Mouse (Mus musculus) midbrain, embryonic 16.5 days (tissue): ENCODE data around the gene Astn2. TPM values are rescaled to one million over a fixed set of nuclear protein-coding genes. Genes with fewer than 3 reads are reported as not detected.

Source experiments
- ATAC-seq: fragments of 200-750 bp; cut with Nextera tagmentation; 2 replicates; pipeline ENCODE4 v1.8.0; 2017; ENCODE audit warnings: moderate TSS enrichment
- H3K27ac ChIP-seq: fragments of 300-500 bp; sonication (generic); 2 replicates; pipeline ENCODE4 v1.5.1; 2014; ENCODE audit warnings: mild to moderate bottlenecking, low read length, mixed read lengths
- H3K27me3 ChIP-seq: fragments of 300-500 bp; sonication (generic); 2 replicates; pipeline ENCODE4 v1.6.1; 2014; ENCODE audit warnings: low read depth, low read length, mixed read lengths; ENCODE audit not compliant: control insufficient read depth, insufficient read depth
- H3K36me3 ChIP-seq: fragments of 300-500 bp; sonication (generic); 2 replicates; pipeline ENCODE4 v1.6.1; 2014; ENCODE audit warnings: mild to moderate bottlenecking, low read length, moderate library complexity, mixed read lengths; ENCODE audit not compliant: control insufficient read depth, insufficient read depth
- H3K4me1 ChIP-seq: fragments of 300-500 bp; sonication (generic); 2 replicates; pipeline ENCODE4 v1.6.1; 2014; ENCODE audit warnings: mild to moderate bottlenecking, low read length, mixed read lengths; ENCODE audit not compliant: control insufficient read depth, insufficient read depth
- H3K4me2 ChIP-seq: fragments of 300-500 bp; sonication (generic); 2 replicates; pipeline ENCODE4 v1.6.1; 2014; ENCODE audit warnings: mild to moderate bottlenecking, low read length, mixed read lengths
- H3K4me3 ChIP-seq: fragments of 300-500 bp; sonication (generic); 2 replicates; pipeline ENCODE4 v1.5.1; 2014; ENCODE audit warnings: low read depth, mild to moderate bottlenecking, low read length, moderate library complexity, mixed read lengths
- H3K9ac ChIP-seq: fragments of 300-500 bp; sonication (generic); 2 replicates; pipeline ENCODE4 v1.6.1; 2014; ENCODE audit warnings: low read depth, low read length, mixed read lengths
- H3K9me3 ChIP-seq: fragments of 300-500 bp; sonication (generic); replicated peaks from 2 replicates; pipeline ENCODE4 v1.6.1; 2014; ENCODE audit warnings: mild to moderate bottlenecking, low read length, mixed read lengths; ENCODE audit not compliant: control insufficient read depth, poor library complexity, severe bottlenecking
- WGBS: fragments of 180-500 bp; shearing (Covaris S2); extraction: QIAGEN DNeasy Blood & Tissue Kit; methylation state at CpG from one replicate; pipeline ENCODE4 v1.1.7; 2014; 5-methylcytosine and 5-hydroxymethylcytosine counted together
- polyA plus RNA-seq: library from polyadenylated mRNA; unstranded; fragments of >200 nt; fragmentation: Nextera tagmentation; extraction: Ambion mirVana; gene quantifications from 2 replicates; pipeline ENCODE4 v1.2.1, GENCODE M21; 2015

Gene Astn2
- polyA plus RNA-seq, 1 experiment from 2014 or later: 1.8 TPM

DNA sequence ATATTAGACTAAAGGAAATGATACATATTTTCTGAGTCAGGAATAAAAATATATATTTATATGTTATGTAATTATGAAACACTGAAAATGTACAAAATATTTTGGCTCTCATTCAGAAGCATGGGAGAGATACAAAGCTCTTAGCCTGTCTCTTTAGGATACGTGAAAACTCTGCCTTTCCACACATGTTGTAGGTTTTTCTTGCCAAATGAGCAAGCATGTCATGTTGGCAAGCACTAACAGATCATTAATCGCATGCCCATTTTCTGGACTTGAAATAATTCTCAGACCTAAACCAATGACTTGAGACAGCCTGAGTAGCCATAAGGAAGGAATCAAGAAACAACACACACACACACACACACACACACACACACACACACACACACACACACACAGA is 308.3 kb downstream of the Astn2 start:
- Histone ChIP-seq H3K27me3 (no peaks in the 10 kb centered on the region), H3K27ac (no peak overlapping the region), H3K36me3 (no peaks in the 10 kb centered on the region), H3K4me1 (no peaks in the 10 kb centered on the region), H3K9me3 (no peaks in the 10 kb centered on the region), H3K4me3 (no peak overlapping the region), H3K9ac (no peak overlapping the region), H3K4me2 (no peak overlapping the region)
- 87% methylated on average over 2 of the region's 2 CpGs for WGBS
- ATAC-seq: no peak

DNA sequence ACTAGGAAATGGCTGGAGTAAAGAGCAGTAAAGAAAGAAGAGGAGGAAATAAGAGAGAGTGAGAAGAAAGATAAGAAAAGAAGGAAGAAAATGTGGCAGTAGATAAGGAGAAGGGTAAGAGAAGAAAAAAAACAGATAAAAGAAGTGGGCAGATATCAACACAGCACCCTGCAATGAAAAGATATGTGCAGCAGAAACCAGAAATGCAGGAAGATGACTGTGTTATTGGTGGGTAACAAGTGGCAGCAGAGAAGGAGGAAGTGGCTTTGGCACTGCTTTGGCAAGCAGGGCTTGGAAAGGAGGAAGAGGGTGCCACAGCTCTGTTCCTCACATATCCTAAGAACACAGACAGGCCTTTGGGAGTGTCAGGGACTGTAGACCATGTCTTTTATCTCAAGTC is 347.2 kb downstream of the Astn2 start:
- no peak overlapping the region for H3K27ac ChIP-seq
- no peak overlapping the region for H3K9ac ChIP-seq
- H3K4me2 ChIP-seq: no peak overlapping the region
- H3K9me3 ChIP-seq: no peaks in the 10 kb centered on the region
- H3K4me1 ChIP-seq: no peaks in the 10 kb centered on the region
- no peak overlapping the region for H3K4me3 ChIP-seq
- no peaks in the 10 kb centered on the region for H3K27me3 ChIP-seq
- ATAC-seq: no peak
- H3K36me3 ChIP-seq: no peaks in the 10 kb centered on the region

- Histone ChIP-seq H3K36me3 (no peaks in the 10 kb centered on the region), H3K4me1 (no peaks in the 10 kb centered on the region), H3K9me3 (no peaks in the 10 kb centered on the region), H3K27ac (no peak overlapping the region), H3K9ac (no peak overlapping the region), H3K4me2 (no peak overlapping the region), H3K27me3 (no peaks in the 10 kb centered on the region), H3K4me3 (no peak overlapping the region)
- 90% methylated on average over 4 of the region's 4 CpGs for WGBS
- ATAC-seq: no peak
These were observed 348.7 kb downstream of the Astn2 start for GRCm38 (mm10) chr4:66055690-66056089.

DNA sequence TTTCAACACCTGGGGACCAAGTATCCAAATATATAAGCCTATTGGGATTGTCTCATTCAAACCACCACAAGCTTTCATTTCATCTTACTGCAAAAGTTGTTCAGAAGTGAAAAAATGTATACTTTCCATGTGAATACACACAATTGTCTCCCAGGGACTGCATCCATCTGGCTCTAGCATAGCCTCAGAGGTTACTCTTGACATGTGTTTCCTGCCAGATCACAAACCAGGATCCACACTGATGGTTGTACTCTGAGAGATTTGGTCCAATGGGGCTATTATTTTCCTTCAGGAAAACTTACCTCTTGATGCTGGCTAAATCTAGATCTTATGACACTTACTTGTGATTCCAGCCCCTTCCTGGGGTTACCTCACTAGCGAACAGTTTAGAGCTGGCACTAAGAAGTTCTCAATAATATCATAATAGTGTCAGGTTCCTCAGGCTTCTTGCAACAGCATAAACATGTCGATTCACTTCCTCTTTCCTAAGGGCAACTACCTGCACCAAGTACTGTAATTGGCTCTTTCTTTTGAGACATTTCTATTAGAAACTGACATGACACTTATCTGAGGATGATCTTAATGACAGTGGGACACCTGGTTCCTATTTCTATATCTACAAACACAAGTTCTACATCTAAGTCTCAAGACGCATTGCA is 361.3 kb downstream of the Astn2 start:
- 91% methylated on average over 3 of the region's 3 CpGs for WGBS
- no peak overlapping the region for H3K9ac ChIP-seq
- H3K27me3 ChIP-seq: no peaks in the 10 kb centered on the region
- no peaks in the 10 kb centered on the region for H3K36me3 ChIP-seq
- ATAC-seq: no peak
- no peaks in the 10 kb centered on the region for H3K9me3 ChIP-seq
- no peak overlapping the region for H3K27ac ChIP-seq
- H3K4me3 ChIP-seq: no peak overlapping the region
- no peaks in the 10 kb centered on the region for H3K4me1 ChIP-seq
- H3K4me2 ChIP-seq: no peak overlapping the region

DNA sequence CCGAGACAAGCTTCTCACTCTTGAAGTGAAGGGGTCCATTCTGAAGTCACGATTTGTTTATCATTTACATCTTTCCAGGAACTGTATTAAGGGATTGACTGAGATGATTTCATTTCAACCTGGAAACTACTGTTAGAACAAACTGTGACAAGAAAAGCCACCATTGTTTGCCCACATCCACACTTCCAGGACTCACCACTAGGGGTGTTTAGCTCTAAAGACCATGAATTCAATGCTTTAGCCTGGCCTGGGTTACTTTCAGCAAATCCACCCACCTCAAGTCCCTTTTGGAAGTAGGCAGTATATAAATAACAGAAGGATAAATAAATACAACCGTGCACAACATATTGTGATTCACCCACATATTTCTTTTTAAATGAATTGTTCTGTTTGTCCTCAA is 370.6 kb downstream of the Astn2 start:
- H3K27me3 ChIP-seq: no peaks in the 10 kb centered on the region
- no peaks in the 10 kb centered on the region for H3K4me1 ChIP-seq
- no peak overlapping the region for H3K4me3 ChIP-seq
- H3K9ac ChIP-seq: no peak overlapping the region
- no peaks in the 10 kb centered on the region for H3K36me3 ChIP-seq
- WGBS: 71% methylated on average over 3 of the region's 3 CpGs
- no peak overlapping the region for H3K4me2 ChIP-seq
- no peak for ATAC-seq
- H3K27ac ChIP-seq: no peak overlapping the region
- no peaks in the 10 kb centered on the region for H3K9me3 ChIP-seq

DNA sequence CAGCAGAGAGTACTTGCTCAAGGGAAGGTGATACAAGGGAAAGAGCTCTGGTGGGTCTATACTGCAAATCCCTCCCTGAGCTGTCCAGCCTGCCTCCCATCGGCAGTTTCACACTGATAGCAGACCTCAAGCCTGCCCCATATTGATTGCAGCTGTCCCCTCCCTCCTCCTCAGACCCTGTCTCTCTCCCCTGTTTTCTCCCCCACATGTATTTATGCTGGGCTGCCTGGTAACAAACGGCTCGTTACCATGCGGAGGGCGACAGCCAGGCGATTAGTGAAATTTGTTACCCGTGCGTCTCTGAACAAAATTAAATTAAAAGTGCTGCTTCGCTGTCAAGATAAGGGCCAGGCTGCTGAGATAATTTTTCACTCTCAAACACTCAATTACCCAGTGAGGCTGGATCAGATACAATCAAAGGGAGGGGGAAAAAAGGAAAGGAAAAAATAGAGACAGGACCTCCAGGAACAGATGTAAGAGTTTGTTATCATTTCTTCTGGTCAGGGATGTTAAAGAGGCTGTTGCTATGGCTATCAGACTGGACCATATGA is 373.0 kb downstream of the Astn2 start:
- H3K9ac ChIP-seq: no peak overlapping the region
- H3K9me3 ChIP-seq: no peaks in the 10 kb centered on the region
- H3K4me2 ChIP-seq: no peak overlapping the region
- WGBS: 38% methylated on average over 9 of the region's 9 CpGs
- 0 out of 2 replicates have a peak, but pooled peaks have one; percentile 32 for ATAC-seq
- no peaks in the 10 kb centered on the region for H3K36me3 ChIP-seq
- H3K4me3 ChIP-seq: no peak overlapping the region
- no peaks in the 10 kb centered on the region for H3K4me1 ChIP-seq
- no peaks in the 10 kb centered on the region for H3K27me3 ChIP-seq
- H3K27ac ChIP-seq: no peak overlapping the region

DNA sequence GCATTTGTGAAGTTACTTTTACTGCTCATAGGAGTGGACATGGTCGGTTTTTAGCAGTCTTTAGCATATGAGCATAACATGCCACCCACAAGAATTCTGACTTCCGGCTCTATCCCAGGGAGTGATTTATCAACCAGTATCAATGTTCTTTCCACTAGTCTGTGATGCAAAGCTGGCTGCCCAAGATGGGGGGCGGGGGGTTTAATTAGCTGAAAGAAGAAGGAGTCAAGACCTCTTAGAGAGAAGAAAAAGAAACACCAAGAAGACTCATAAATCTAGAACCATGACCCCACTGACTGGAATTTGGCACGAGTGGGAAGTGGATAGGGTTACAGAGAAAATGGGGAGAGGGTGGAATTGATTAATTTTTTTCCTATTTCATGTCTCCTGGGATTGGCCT is 374.5 kb downstream of the Astn2 start:
- no peaks in the 10 kb centered on the region for H3K9me3 ChIP-seq
- H3K27ac ChIP-seq: no peak overlapping the region
- no peak overlapping the region for H3K4me2 ChIP-seq
- H3K36me3 ChIP-seq: no peaks in the 10 kb centered on the region
- 0 out of 2 replicates have a peak, but pooled peaks cover 3% of the 10 kb centered on the region for H3K4me1 ChIP-seq
- H3K9ac ChIP-seq: no peak overlapping the region
- H3K27me3 ChIP-seq: no peaks in the 10 kb centered on the region
- no peak overlapping the region for H3K4me3 ChIP-seq
- no peak for ATAC-seq
- 85% methylated on average over 4 of the region's 4 CpGs for WGBS

GRCm38 (mm10) chr4:66027866-66028265 is 376.5 kb downstream of the Astn2 start:
- H3K9ac ChIP-seq: no peak overlapping the region
- H3K27ac ChIP-seq: no peak overlapping the region
- 87% methylated on average over 1 of the region's 1 CpGs for WGBS

DNA sequence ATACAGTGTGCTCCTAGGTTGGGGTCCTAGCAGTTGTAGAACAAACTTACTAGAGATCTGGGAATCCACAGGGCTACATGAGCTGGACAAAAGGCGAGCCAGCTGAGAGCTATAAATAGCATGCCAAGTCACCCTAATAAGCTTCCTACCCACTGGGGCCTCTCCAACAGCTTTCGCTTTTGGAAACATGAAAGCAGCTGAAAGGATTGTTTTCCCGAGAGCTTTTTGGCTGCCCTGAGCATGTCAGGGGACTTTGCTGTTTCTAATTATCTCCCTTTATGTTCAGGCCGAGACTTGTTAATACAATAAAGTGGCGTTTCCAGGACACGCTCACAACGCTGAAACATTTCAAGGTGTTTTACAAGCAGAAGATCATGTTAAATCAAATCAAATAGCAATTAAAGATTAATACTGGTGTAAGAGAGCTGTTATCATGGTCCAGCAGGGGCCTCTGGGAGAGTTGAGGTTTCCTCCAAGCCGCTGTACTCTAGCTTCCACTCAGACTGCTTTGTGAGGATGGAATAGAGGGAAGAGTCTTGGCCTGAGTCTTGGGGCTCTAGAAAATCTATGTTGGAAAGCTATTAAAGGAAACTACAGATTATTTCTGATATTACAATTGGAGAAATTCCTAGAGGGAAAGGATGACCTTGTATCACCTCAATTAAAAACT is 378.9 kb downstream of the Astn2 start:
- H3K9ac ChIP-seq: no peak overlapping the region
- H3K9me3 ChIP-seq: no peaks in the 10 kb centered on the region
- no peak overlapping the region for H3K4me2 ChIP-seq
- 0 out of 2 replicates have a peak, but pooled peaks cover 3% of the 10 kb centered on the region for H3K4me1 ChIP-seq
- H3K4me3 ChIP-seq: no peak overlapping the region
- 6% methylated on average over 8 of the region's 8 CpGs for WGBS
- ATAC-seq: peak; percentile 84
- H3K27me3 ChIP-seq: no peaks in the 10 kb centered on the region
- no peaks in the 10 kb centered on the region for H3K36me3 ChIP-seq
- 0 out of 2 replicates have a peak overlapping the region, but pooled peaks have one; percentile 43 for H3K27ac ChIP-seq

More at GRCm38 (mm10) chr4:66027866-66028265, 376.5 kb downstream of the Astn2 start:
- Histone ChIP-seq H3K27me3 (no peaks in the 10 kb centered on the region), H3K9me3 (no peaks in the 10 kb centered on the region), H3K4me2 (no peak overlapping the region), H3K36me3 (no peaks in the 10 kb centered on the region), H3K4me1 (0 out of 2 replicates have a peak, but pooled peaks cover 3% of the 10 kb centered on the region), H3K4me3 (no peak overlapping the region)
- no peak for ATAC-seq
